Mouse (Mus musculus) MEL (cell line): Measurements from ENCODE around the gene 1110059E24Rik. TPM values are rescaled to one million over a fixed set of nuclear protein-coding genes. Genes with fewer than 3 reads are reported as not detected.
"Not testable (repeated sequence)": the region's sequence is repeated elsewhere in the genome, so short reads cannot be mapped to it uniquely, and the experiment has no call there.

Experiments
- DNase-seq: peaks from one replicate; pipeline ENCODE4 v3.0.0; 2011; ENCODE audit warnings: low read depth, low spot score
- H3K27ac ChIP-seq: 2 replicates; pipeline ENCODE4 v1.5.1; 2012; ENCODE audit warnings: low read depth, mild to moderate bottlenecking, control low read depth, low read length, moderate library complexity; ENCODE audit not compliant: control insufficient read depth
- H3K27me3 ChIP-seq, 2 experiments: fragments of 150-350 bp in 1 of 2; sonication (generic) in 1 of 2; 2 replicates each; pipeline ENCODE4 v1.6.1; 2012; ENCODE audit warnings: low read length in 2 of 2, mild to moderate bottlenecking in 2 of 2, improper control_type of control experiment in 1 of 2, moderate library complexity in 1 of 2; ENCODE audit not compliant: insufficient read depth in 2 of 2, control insufficient read depth in 1 of 2
- H3K36me3 ChIP-seq, 2 experiments: 2 replicates each; pipeline ENCODE4 v1.6.1; 2012 to 2014; ENCODE audit warnings: low read length in 2 of 2, improper control_type of control experiment in 1 of 2, inconsistent platforms in 1 of 2, mild to moderate bottlenecking in 1 of 2; ENCODE audit not compliant: insufficient read depth in 2 of 2, control insufficient read depth in 1 of 2
- H3K4me1 ChIP-seq, 2 experiments: fragments of 150-350 bp in 1 of 2; sonication (generic) in 1 of 2; 2 replicates each; pipeline ENCODE4 v1.6.1; 2012; ENCODE audit warnings: low read length in 2 of 2, improper control_type of control experiment in 1 of 2, mild to moderate bottlenecking in 1 of 2; ENCODE audit not compliant: insufficient read depth in 2 of 2, control insufficient read depth in 1 of 2
- H3K4me3 ChIP-seq, 2 experiments: fragments of 150-350 bp in 1 of 2; sonication (generic) in 1 of 2; 2 replicates each; pipeline ENCODE4 v1.5.1; 2012; ENCODE audit warnings: low read depth in 2 of 2, low read length in 2 of 2, mild to moderate bottlenecking in 2 of 2, moderate library complexity in 2 of 2, control low read depth in 1 of 2, improper control_type of control experiment in 1 of 2; ENCODE audit not compliant: control insufficient read depth in 1 of 2, insufficient read depth in 1 of 2
- H3K79me2 ChIP-seq: 2 replicates; pipeline ENCODE4 v1.6.1; 2012; ENCODE audit warnings: mild to moderate bottlenecking, low read length, moderate library complexity; ENCODE audit not compliant: control insufficient read depth, poor library complexity, insufficient read depth
- H3K9ac ChIP-seq: 2 replicates; pipeline ENCODE4 v1.6.1; 2012; ENCODE audit warnings: low read depth, mild to moderate bottlenecking, control low read depth, low read length, moderate library complexity; ENCODE audit not compliant: control insufficient read depth, poor library complexity, severe bottlenecking
- H3K9me3 ChIP-seq: fragments of 150-350 bp; sonication (generic); replicated peaks from 2 replicates; pipeline ENCODE4 v1.6.1; 2012; ENCODE audit warnings: mild to moderate bottlenecking, low read length, improper control_type of control experiment, moderate library complexity; ENCODE audit not compliant: insufficient read depth
- BHLHE40 ChIP-seq: IDR thresholded peaks from 2 replicates; pipeline ENCODE4 v1.6.1; 2012; ENCODE audit warnings: low read depth, mild to moderate bottlenecking, inconsistent platforms, low read length, improper control_type of control experiment, borderline replicate concordance
- ELF1 ChIP-seq: IDR thresholded peaks from 2 replicates; pipeline ENCODE4 v1.6.1; 2014; ENCODE audit warnings: low read depth, mild to moderate bottlenecking, inconsistent platforms, low read length, improper control_type of control experiment, moderate library complexity
- EP300 ChIP-seq, 2 experiments: IDR thresholded peaks; 2 replicates each; pipeline ENCODE4 v1.6.1; 2011; ENCODE audit warnings: improper control_type of control experiment in 2 of 2, low read length in 2 of 2, low read depth in 1 of 2, mild to moderate bottlenecking in 1 of 2
- JUND ChIP-seq: IDR thresholded peaks from 2 replicates; pipeline ENCODE4 v1.6.1; 2011; ENCODE audit warnings: low read depth, mild to moderate bottlenecking, improper control_type of control experiment, low read length
- MAFK ChIP-seq: IDR thresholded peaks from 2 replicates; pipeline ENCODE4 v1.6.1; 2011; ENCODE audit warnings: low read depth, mild to moderate bottlenecking, low read length, improper control_type of control experiment, borderline replicate concordance
- MAX ChIP-seq: IDR thresholded peaks from 2 replicates; pipeline ENCODE4 v1.6.1; 2011; ENCODE audit warnings: low read length, improper control_type of control experiment
- MXI1 ChIP-seq: IDR thresholded peaks from 2 replicates; pipeline ENCODE4 v1.6.1; 2011; ENCODE audit warnings: mild to moderate bottlenecking, low read depth, low read length, improper control_type of control experiment
- MYB ChIP-seq: IDR thresholded peaks from 2 replicates; pipeline ENCODE4 v1.6.1; 2011; ENCODE audit warnings: mild to moderate bottlenecking, low read depth, low read length, improper control_type of control experiment
- POLR2AphosphoS2 ChIP-seq: IDR thresholded peaks from 2 replicates; pipeline ENCODE4 v1.6.1; 2011; ENCODE audit warnings: low read length, improper control_type of control experiment
- SIN3A ChIP-seq: IDR thresholded peaks from 2 replicates; pipeline ENCODE4 v1.6.1; 2012; ENCODE audit warnings: low read length, improper control_type of control experiment, inconsistent platforms
- TAL1 ChIP-seq: IDR thresholded peaks from 2 replicates; pipeline ENCODE4 v1.6.1; 2012; ENCODE audit warnings: mild to moderate bottlenecking, inconsistent platforms, low read length, moderate library complexity, mixed read lengths
- polyA plus RNA-seq, 2 experiments: library from polyadenylated mRNA; stranded (reverse) in 1 of 2; unstranded in 1 of 2; fragments of >175 nt in 1 of 2; fragments of >200 nt in 1 of 2; gene quantifications; 2 replicates each; pipeline versions ENCODE4 v1.2.1 to v1.2.4; 2012; ENCODE audit warnings: low replicate concordance in 2 of 2, low read depth in 1 of 2; ENCODE audit not compliant: insufficient read length in 2 of 2, insufficient read depth in 1 of 2, missing spikeins in 1 of 2
- total RNA-seq: library from RNA; depleted of rRNA; stranded (reverse); fragments of 300-350 nt; gene quantifications from 2 replicates; pipeline ENCODE4 v1.2.3, GENCODE M21; 2012

1110059E24Rik gene
- total and polyA plus RNA-seq, 3 experiments, result 17.2 to 20.0 TPM; not detected in 1

- Histone ChIP-seq H3K27ac (no peak overlapping the region), H3K36me3 (peaks cover 0 to 10% of the 10 kb centered on the region in 2 experiments; a peak in 2 of 4 replicates), H3K4me1 (peaks cover 3 to 13% of the 10 kb centered on the region in 2 experiments), H3K9me3 (no peaks in the 10 kb centered on the region), H3K9ac (no peak overlapping the region), H3K4me3 (no peak overlapping the region), H3K79me2 (no peaks in the 10 kb centered on the region), H3K27me3 (no peaks in the 10 kb centered on the region)
- DNase-seq, result no peak
- TF ChIP-seq TAL1, result no peak
Observed at GRCm38 (mm10) chr19:21629030-21629429, 23.7 kb downstream of the 1110059E24Rik start.

DNA sequence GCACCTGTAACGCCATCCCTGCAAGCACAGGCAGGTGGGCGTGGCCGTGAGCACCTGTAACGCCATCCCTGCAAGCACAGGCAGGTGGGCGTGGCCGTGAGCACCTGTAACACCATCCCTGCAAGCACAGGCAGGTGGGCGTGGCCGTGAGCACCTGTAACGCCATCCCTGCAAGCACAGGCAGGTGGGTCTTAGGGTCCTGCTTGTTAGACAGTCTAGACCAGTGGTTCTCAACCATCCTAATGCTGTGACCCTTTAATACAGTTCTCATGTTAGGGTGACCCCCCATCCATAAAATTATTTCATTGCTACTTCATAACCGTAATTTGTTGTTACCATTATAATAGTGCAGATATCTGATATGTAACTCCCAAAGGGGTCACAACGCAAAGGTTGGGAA, 24.3 kb downstream of the 1110059E24Rik start:
- not testable (repeated sequence) for H3K79me2 ChIP-seq, H3K9me3 ChIP-seq, H3K4me3 ChIP-seq, H3K9ac ChIP-seq, DNase-seq, H3K27me3 ChIP-seq, H3K27ac ChIP-seq
- Histone ChIP-seq H3K36me3 (peaks cover 0 to 14% of the 10 kb centered on the region in 2 experiments; a peak in 2 of 4 replicates), H3K4me1 (peaks cover 6 to 13% of the 10 kb centered on the region in 2 experiments)

- no peak for TF ChIP-seq SIN3A
- TF ChIP-seq MAX, result no peak
- no peak for TF ChIP-seq POLR2AphosphoS2
- TF ChIP-seq MXI1, result no peak
- no peak for TF ChIP-seq MYB
- no peak for TF ChIP-seq EP300 (IDR thresholded peaks at IDR 0.05; ENCODE audit: low read depth in 1 of 2, low read length in 2 of 2)
- DNase-seq, result no peak
- no peak overlapping the region for H3K27ac ChIP-seq
- peaks cover 0 to 14% of the 10 kb centered on the region in 2 experiments; a peak in 2 of 4 replicates for H3K36me3 ChIP-seq
- H3K4me1 ChIP-seq, result peaks cover 6 to 13% of the 10 kb centered on the region in 2 experiments
- H3K9ac ChIP-seq, result no peak overlapping the region
- no peaks in the 10 kb centered on the region for H3K9me3 ChIP-seq
- no peak overlapping the region for H3K4me3 ChIP-seq
- H3K27me3 ChIP-seq, result no peaks in the 10 kb centered on the region
- H3K79me2 ChIP-seq, result no peaks in the 10 kb centered on the region
Observed at GRCm38 (mm10) chr19:21626271-21626988, 26.3 kb downstream of the 1110059E24Rik start.

- TF ChIP-seq ELF1, result no peak
- no peak for TF ChIP-seq JUND
- no peak for TF ChIP-seq MAFK
- TF ChIP-seq BHLHE40, result no peak
- TF ChIP-seq, all 39 proteins: peak for 0
- Histone ChIP-seq H3K27me3 (no peaks in the 10 kb centered on the region), H3K9me3 (no peaks in the 10 kb centered on the region), H3K4me1 (peaks cover 0 to 3% of the 10 kb centered on the region in 2 experiments; a peak in 1 of 4 replicates), H3K27ac (no peak overlapping the region), H3K4me3 (no peak overlapping the region), H3K36me3 (peaks cover 0 to 4% of the 10 kb centered on the region in 2 experiments; a peak in 2 of 4 replicates), H3K9ac (no peak overlapping the region), H3K79me2 (no peaks in the 10 kb centered on the region)
- no peak for DNase-seq
Observed at GRCm38 (mm10) chr19:21624148-21624535, 28.6 kb downstream of the 1110059E24Rik start.
